Mouse (Mus musculus) kidney, postnatal 36 days (tissue): ENCODE results near the gene Zfp771.

ENCODE experiments used
- DNase-seq, 2 experiments: peaks; one replicate each; pipeline ENCODE4 v3.0.0; 2021 to 2022; ENCODE audit warnings: mixed read lengths in 2 of 2

Gene Zfp771

GRCm38 (mm10) chr7:127243870-127244657, at the start of gene Zfp771:
Zfp771 (plus strand) TSS chr7:127244274.
- DNase-seq, result peak; percentile 98 to 100

- DNase-seq, result no peak
Measured at GRCm38 (mm10) chr7:127194633-127195029, 49.4 kb upstream of the Zfp771 start.

- peak; percentile 97 to 98 for DNase-seq
Measured at GRCm38 (mm10) chr7:127195544-127196295, 48.4 kb upstream of the Zfp771 start, which contains the start of gene Cd2bp2. Cd2bp2 (minus strand) TSS chr7:127196050.

- DNase-seq, result no peak
Measured at GRCm38 (mm10) chr7:127196484-127196883, 47.6 kb upstream of the Zfp771 start.

GRCm38 (mm10) chr7:127206606-127207005, 37.5 kb upstream of the Zfp771 start:
- DNase-seq, result no peak

GRCm38 (mm10) chr7:127207374-127208294, 36.4 kb upstream of the Zfp771 start:
- DNase-seq, result peak in 1 of 2 experiments; percentile 30

GRCm38 (mm10) chr7:127208295-127208552, 35.9 kb upstream of the Zfp771 start, which contains the start of gene Tbc1d10b:
Tbc1d10b (minus strand) TSS chr7:127208468.
- no peak for DNase-seq

GRCm38 (mm10) chr7:127208553-127209438, 35.3 kb upstream of the Zfp771 start, which contains the start of gene Mylpf:
Mylpf (plus strand) TSS chr7:127208890.
- DNase-seq, result peak; percentile 97 to 98

- DNase-seq, result no peak
Measured at GRCm38 (mm10) chr7:127209851-127210250, 34.2 kb upstream of the Zfp771 start.

- DNase-seq, result no peak
Measured at GRCm38 (mm10) chr7:127210266-127210665, 33.8 kb upstream of the Zfp771 start.

GRCm38 (mm10) chr7:127211014-127211745, 32.9 kb upstream of the Zfp771 start:
- peak in 1 of 2 experiments; percentile 35 for DNase-seq

GRCm38 (mm10) chr7:127212432-127213250, 31.4 kb upstream of the Zfp771 start:
- no peak for DNase-seq

- DNase-seq, result peak; percentile 46 to 70
Measured at GRCm38 (mm10) chr7:127213485-127213884, 30.6 kb upstream of the Zfp771 start.

GRCm38 (mm10) chr7:127213930-127214329, 30.1 kb upstream of the Zfp771 start:
- DNase-seq, result no peak

GRCm38 (mm10) chr7:127214521-127214920, 29.6 kb upstream of the Zfp771 start:
- peak in 1 of 2 experiments; percentile 26 for DNase-seq

GRCm38 (mm10) chr7:127214981-127215871, 28.8 kb upstream of the Zfp771 start:
- DNase-seq, result peak; percentile 73 to 77

GRCm38 (mm10) chr7:127216307-127216706, 27.8 kb upstream of the Zfp771 start:
- no peak for DNase-seq

- DNase-seq, result no peak
Measured at GRCm38 (mm10) chr7:127217475-127217874, 26.6 kb upstream of the Zfp771 start.
